Mouse (Mus musculus): ENCODE results near the gene Inka1. TPM values are rescaled to one million over a fixed set of nuclear protein-coding genes. Genes with fewer than 3 reads are reported as not detected.

Inka1 gene
- polyA plus RNA-seq, 1 experiment from 2014 or later = 24.6 TPM

DNA sequence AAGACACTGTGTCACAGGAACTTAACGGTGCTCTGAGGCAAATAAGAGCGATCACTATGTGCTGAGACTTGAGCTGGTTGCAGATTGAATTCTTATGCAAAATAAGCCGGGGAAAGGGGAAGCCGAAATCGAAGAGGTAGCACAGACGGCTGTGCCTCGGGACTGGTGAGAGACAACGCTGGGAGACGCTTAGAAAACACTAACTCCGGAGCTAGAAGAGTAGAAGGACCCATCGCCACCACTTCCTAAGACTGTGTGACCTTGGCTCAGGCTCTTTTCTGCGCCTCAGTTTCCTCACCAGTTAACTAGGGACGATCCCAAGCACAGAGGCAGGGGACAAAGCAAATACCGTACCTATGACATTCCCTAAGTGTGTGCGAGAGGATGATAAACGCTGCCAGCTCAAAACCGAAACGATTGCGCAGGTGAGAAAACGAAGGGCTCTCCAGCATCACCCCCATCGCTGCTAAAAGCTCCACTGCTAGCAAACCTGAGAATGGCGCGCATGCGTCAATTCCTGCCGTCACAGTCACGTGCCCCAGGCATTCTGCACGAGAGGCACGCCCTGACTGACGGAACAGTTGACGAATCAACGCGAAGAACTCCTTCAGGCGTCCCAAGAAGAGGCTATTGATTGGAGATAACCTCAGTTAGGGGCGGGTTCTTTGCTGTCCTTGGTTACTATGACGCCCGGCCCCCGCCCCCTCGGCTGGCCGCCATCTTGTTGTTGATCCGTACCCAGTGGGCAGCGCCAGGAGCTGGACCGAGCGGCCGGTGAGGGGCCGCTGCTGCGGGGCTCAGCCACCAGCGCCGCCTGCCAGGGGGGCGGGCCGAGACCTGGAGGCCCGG, 16.5 kb upstream of the Inka1 start, which contains the start of gene Ip6k1:
Gene Ip6k1, plus strand, starts transcription at position 580 of the 849 bp plus-strand sequence.
- Histone ChIP-seq H3K36me3 (no peaks in the 10 kb centered on the region), H3K4me2 (replicated peaks) (peak within 1 kb of the TSS; percentile 86), H3K9ac (replicated peaks) (peak within 1 kb of the TSS; percentile 94), H3K9me3 (no peaks in the 10 kb centered on the region), H3K27me3 (no peaks in the 10 kb centered on the region; the same call in 1 of the 2 replicates), H3K4me1 (peaks cover 28% of the 10 kb centered on the region), H3K4me3 (peak within 1 kb of the TSS; percentile 96), H3K27ac (replicated peaks) (peak within 1 kb of the TSS; percentile 92)
- WGBS = under 1% methylated on average over 51 of the region's 51 CpGs
- peak; percentile 99 for ATAC-seq (ENCODE audit: low FRiP score, low read depth)

DNA sequence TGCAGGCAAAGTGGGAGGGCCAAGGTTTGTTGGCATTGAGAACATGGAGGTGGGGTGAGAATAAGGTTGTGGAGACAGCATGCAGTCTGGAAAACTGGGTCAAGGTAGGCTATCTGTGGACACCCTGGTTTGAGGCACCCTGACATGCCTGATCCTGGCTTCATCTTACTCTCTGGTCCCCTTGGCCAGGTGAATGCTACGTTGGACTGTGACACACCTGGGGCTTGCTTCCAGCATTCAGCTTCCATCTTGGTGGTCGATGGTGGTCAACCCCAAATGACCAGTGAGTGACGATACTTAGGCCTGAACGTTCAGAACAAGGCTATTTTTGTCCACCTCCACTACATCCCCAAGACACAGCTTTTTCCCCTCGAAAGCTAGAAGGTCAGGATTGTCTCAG, 10.4 kb upstream of the Inka1 start, which contains the start of gene Gm20662:
Gene Gm20662, plus strand, starts transcription at position 301 of the 400 bp plus-strand sequence.
- H3K4me3 ChIP-seq = no peak within 1 kb of the TSS
- no peaks in the 10 kb centered on the region for H3K9me3 ChIP-seq
- no peak within 1 kb of the TSS for H3K9ac ChIP-seq (replicated peaks)
- no peak within 1 kb of the TSS for H3K4me2 ChIP-seq (replicated peaks)
- no peaks in the 10 kb centered on the region for H3K4me1 ChIP-seq
- no peak within 1 kb of the TSS for H3K27ac ChIP-seq (replicated peaks)
- ATAC-seq (ENCODE audit: low FRiP score, low read depth) = no peak
- 87% methylated on average over 5 of the region's 5 CpGs for WGBS
- H3K36me3 ChIP-seq = no peaks in the 10 kb centered on the region
- no peaks in the 10 kb centered on the region; the same call in 1 of the 2 replicates for H3K27me3 ChIP-seq

DNA sequence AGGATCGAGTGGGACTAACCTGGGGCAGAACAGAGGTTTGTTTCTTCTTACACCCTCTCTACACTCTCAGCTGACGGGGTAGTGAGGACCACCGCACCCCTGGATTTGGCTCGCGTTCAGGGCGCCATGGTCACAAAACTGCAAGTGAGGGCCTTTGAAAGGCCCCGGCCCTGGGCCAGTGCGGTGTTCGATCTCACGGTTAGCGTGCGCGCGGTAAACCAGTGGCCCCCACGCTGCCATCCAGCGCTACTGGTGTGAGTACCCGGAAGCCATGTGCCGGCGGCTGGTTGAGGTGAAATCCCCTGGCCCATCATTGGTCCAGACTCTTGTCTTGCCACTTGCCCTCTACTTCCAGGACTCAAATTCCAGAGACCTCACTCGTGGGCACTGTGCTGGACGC, 9.8 kb upstream of the Inka1 start:
- Histone ChIP-seq H3K27me3 (no peaks in the 10 kb centered on the region; the same call in 1 of the 2 replicates), H3K4me2 (replicated peaks) (no peak overlapping the region), H3K9me3 (no peaks in the 10 kb centered on the region), H3K9ac (replicated peaks) (no peak overlapping the region), H3K36me3 (no peaks in the 10 kb centered on the region), H3K27ac (replicated peaks) (no peak overlapping the region), H3K4me1 (no peaks in the 10 kb centered on the region), H3K4me3 (no peak overlapping the region)
- 95% methylated on average over 21 of the region's 21 CpGs for WGBS
- no peak for ATAC-seq (ENCODE audit: low FRiP score, low read depth)

DNA sequence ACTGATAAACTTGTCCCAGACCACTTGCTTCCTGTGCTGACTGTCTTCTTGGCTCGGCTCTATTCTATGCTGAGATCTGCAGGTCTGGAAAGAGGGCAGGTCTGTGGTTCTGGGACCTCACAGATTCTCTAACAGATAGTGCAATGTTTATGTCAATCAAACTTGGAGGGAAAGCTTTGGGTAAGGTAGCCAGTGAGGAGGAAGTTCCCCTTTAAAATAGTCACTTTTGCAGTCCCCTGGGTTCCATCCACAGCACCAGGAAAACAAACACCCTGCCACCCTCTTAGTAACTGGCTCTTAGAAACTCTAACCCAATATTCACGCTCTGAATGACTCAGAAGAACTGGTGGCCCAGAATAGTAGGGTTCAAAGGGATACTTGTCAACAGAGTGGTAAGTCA, 8.8 kb upstream of the Inka1 start:
- H3K27ac ChIP-seq (replicated peaks) = no peak overlapping the region
- H3K36me3 ChIP-seq = no peaks in the 10 kb centered on the region
- H3K4me2 ChIP-seq (replicated peaks) = no peak overlapping the region
- WGBS = 81% methylated on average over 2 of the region's 2 CpGs
- no peak overlapping the region for H3K4me3 ChIP-seq
- no peak for ATAC-seq (ENCODE audit: low FRiP score, low read depth)
- H3K9me3 ChIP-seq = no peaks in the 10 kb centered on the region
- no peaks in the 10 kb centered on the region for H3K4me1 ChIP-seq
- H3K27me3 ChIP-seq = no peaks in the 10 kb centered on the region; the same call in 1 of the 2 replicates
- H3K9ac ChIP-seq (replicated peaks) = no peak overlapping the region

DNA sequence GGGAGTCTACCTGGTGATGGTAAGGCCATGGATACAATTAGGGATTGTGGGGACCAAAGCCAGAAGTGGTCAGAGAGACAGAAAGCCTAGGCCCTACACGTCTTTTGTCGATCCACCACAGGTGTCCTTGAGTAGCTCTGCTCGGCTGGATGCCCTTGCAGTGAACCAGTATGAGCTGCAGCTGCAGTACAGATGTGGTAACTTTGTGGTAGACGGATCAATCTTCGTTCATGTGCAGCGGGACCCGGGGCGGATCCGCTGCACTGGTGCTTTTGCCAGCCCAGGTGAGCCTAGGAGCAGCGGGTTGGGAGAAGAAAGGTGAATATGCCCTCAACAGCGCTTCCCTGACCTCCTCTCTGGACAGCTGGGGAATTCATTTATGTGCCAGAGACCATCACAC, 7.3 kb upstream of the Inka1 start:
- Histone ChIP-seq H3K4me2 (replicated peaks) (no peak overlapping the region), H3K9me3 (no peaks in the 10 kb centered on the region), H3K27ac (replicated peaks) (no peak overlapping the region), H3K4me1 (no peaks in the 10 kb centered on the region), H3K27me3 (no peaks in the 10 kb centered on the region; the same call in 1 of the 2 replicates), H3K4me3 (no peak overlapping the region), H3K36me3 (no peaks in the 10 kb centered on the region), H3K9ac (replicated peaks) (no peak overlapping the region)
- WGBS = 80% methylated on average over 11 of the region's 11 CpGs
- no peak for ATAC-seq (ENCODE audit: low FRiP score, low read depth)

DNA sequence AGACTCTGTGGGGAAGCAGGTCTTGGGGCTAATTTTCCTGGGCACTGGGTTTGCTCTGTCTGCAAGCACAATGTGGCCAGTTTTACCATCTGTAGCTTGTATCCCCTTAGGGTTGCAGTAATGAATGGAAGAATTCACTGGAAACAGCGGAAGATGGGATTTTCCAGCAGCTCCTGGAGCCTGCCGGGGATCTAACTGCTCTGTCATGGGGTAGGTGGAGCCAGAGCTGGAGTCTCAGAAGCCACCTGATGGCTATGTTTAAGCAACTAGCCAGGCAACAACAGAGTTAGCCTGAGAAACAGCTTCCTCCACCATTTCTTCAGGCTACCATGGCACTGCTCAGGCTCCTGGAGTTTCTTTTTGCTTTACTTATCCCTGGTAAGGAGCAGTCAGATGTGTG, 6.5 kb upstream of the Inka1 start, which contains the start of gene Cdhr4:
Gene Cdhr4, plus strand, starts transcription at position 301 of the 400 bp plus-strand sequence.
- H3K36me3 ChIP-seq = no peaks in the 10 kb centered on the region
- WGBS = 66% methylated on average over 2 of the region's 2 CpGs
- H3K27me3 ChIP-seq = no peaks in the 10 kb centered on the region; the same call in 1 of the 2 replicates
- H3K4me1 ChIP-seq = no peaks in the 10 kb centered on the region
- no peak within 1 kb of the TSS for H3K4me2 ChIP-seq (replicated peaks)
- no peak within 1 kb of the TSS for H3K27ac ChIP-seq (replicated peaks)
- no peak within 1 kb of the TSS for H3K4me3 ChIP-seq
- no peak within 1 kb of the TSS for H3K9ac ChIP-seq (replicated peaks)
- no peaks in the 10 kb centered on the region for H3K9me3 ChIP-seq
- ATAC-seq (ENCODE audit: low FRiP score, low read depth) = no peak

DNA sequence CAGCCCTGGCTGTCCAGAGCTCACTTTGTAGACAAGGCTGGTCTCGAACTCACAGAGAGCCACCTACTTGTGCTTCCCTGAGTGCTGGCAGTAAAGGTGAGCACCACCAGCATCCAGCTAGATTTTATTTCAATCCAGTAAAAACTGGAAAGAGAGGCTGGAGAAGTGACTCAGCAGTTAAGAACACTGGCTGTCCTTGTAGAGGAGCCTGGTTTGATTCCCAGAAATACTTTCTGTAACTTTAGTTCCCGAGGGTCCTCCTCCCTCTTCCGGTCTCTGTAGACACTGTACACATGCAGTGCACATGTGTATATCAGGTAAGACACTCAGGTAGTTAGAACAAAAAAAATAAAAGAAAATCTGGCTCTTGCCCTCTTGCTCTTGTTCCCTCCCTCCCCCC, 2.3 kb upstream of the Inka1 start:
- no peak overlapping the region for H3K4me2 ChIP-seq (replicated peaks)
- peaks cover 24% of the 10 kb centered on the region for H3K4me1 ChIP-seq
- H3K27me3 ChIP-seq = peaks cover 30% of the 10 kb centered on the region
- no peaks in the 10 kb centered on the region for H3K9me3 ChIP-seq
- no peak for ATAC-seq (ENCODE audit: low FRiP score, low read depth)
- WGBS = 86% methylated on average over 3 of the region's 3 CpGs
- H3K36me3 ChIP-seq = no peaks in the 10 kb centered on the region
- H3K4me3 ChIP-seq = no peak overlapping the region
- no peak overlapping the region for H3K27ac ChIP-seq (replicated peaks)
- H3K9ac ChIP-seq (replicated peaks) = no peak overlapping the region

DNA sequence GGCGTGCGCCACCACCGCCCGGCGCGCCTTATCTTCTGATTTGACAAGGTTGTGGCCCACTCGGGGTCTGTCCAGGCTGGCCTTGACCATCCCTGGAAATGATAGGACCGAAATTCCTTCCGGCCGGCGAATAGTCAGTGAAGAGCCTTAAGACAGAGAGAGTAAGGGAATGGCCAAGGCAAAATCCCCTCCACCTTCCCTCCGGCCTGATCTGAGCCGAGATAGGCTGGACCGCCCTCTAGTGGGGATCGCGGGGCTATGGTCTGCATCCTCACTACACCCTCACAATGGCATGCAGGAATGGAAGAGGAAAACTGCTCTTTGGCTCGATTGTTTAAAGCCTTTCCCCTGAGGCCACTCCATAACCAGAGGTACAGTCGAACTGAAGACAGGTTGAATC, 697 bp upstream of the Inka1 start:
- Histone ChIP-seq H3K9ac (replicated peaks) (no peak overlapping the region), H3K9me3 (no peaks in the 10 kb centered on the region), H3K27ac (replicated peaks) (no peak overlapping the region), H3K4me3 (peak overlapping the region; percentile 68), H3K27me3 (peaks cover 34% of the 10 kb centered on the region), H3K4me2 (replicated peaks) (peak overlapping the region; percentile 90), H3K4me1 (peaks cover 37% of the 10 kb centered on the region), H3K36me3 (no peaks in the 10 kb centered on the region)
- 6% methylated on average over 18 of the region's 18 CpGs for whole genome bisulfite sequencing
- peak; percentile 66 for ATAC-seq (ENCODE audit: low FRiP score, low read depth)

DNA sequence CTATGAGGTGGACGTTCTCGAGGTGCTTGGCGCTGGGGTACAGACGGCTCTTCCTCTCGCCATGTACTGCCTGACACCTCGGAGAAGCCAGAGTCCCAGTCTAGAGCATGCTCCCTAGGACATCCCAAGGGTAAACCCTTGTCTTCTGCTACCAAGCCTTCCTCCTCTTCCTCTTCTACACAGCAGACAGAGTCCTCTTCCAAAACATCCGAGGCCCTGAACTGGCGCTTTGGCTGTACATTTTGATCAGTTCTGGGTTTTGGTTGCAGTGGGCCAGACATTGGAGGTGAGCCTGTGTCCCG, 974 bp downstream of the Inka1 start:
- Histone ChIP-seq H3K4me2 (replicated peaks) (peak overlapping the region; percentile 90), H3K4me3 (peak overlapping the region; percentile 68), H3K27me3 (peaks cover 34% of the 10 kb centered on the region), H3K9ac (replicated peaks) (peak overlapping the region; percentile 21; the same call in 1 of the 2 replicates), H3K9me3 (no peaks in the 10 kb centered on the region), H3K36me3 (no peaks in the 10 kb centered on the region), H3K4me1 (peaks cover 37% of the 10 kb centered on the region), H3K27ac (replicated peaks) (no peak overlapping the region)
- ATAC-seq (ENCODE audit: low FRiP score, low read depth) = no peak
- 65% methylated on average over 9 of the region's 9 CpGs for WGBS

DNA sequence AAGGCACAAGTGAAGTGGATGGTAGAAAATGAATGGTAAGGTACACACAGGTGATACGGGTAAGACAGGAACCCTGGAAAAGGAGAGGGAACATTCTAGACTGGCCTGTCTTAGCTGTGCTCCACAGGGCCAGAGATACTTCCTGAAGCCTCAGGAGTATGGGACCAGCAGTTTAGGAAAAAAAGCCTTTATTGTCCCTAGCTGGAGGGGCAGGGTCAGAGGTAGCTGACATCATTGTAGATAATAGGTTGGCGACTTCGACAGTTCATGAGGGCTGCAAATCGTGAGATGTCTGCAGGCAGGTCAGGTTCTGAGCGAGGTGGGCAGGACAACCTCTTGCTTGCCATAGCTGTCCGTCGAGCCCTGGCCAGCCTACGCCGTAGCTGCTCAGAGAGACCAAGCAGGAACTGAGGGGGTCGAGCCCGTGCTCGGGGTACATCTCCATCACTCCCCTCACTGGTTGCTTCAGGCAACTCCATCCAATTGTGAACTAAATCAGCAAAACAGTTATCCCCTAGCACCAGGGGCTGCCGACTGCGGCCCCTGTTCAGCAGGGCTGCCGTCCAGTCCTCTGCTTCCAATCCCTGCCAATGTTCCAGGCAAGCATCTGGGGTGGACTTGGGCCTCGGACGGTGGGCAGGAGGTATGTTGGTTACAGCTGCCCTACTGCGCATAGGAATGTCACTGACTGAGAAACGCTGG, 1.5 kb downstream of the Inka1 start:
- peak overlapping the region; percentile 21; the same call in 1 of the 2 replicates for H3K9ac ChIP-seq (replicated peaks)

DNA sequence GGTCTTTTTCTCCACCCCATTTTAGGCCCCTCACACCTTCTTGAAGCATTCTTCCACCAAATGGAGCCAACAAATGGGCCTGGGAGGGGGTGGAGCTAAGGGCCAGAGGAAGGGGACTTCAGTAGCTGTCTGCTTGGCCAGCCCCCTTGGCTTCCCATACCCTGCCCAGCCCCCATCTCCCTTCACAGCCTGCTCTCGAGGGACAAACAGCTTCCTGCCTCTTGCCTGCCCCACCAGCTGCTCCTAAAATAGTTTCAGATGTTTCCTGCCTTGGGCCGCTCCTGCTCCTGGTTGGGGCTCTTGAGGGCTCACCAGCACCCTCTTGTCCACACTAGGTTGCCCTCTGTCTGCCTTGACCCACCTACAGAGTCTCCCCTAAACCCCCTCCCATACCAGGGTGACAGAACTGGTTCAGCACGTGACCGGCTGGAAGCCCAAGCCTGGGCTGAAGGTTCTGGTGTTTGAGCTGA, 2.2 kb downstream of the Inka1 start:
- Histone ChIP-seq H3K4me1 (peaks cover 37% of the 10 kb centered on the region), H3K27ac (replicated peaks) (peak overlapping the region; percentile 65; the same call in 1 of the 2 replicates), H3K27me3 (peaks cover 34% of the 10 kb centered on the region), H3K4me3 (0 out of 2 replicates have a peak overlapping the region, but pooled peaks have one; percentile 9), H3K4me2 (replicated peaks) (peak overlapping the region; percentile 5; the same call in 1 of the 2 replicates), H3K9me3 (no peaks in the 10 kb centered on the region), H3K9ac (replicated peaks) (no peak overlapping the region), H3K36me3 (no peaks in the 10 kb centered on the region)
- ATAC-seq (ENCODE audit: low FRiP score, low read depth) = no peak
- WGBS = 49% methylated on average over 4 of the region's 4 CpGs

More for the DNA sequence above, 1.5 kb downstream of the Inka1 start:
- Histone ChIP-seq H3K4me3 (peak overlapping the region; percentile 68; the same call in 1 of the 2 replicates), H3K27me3 (peaks cover 34% of the 10 kb centered on the region), H3K4me1 (peaks cover 37% of the 10 kb centered on the region), H3K36me3 (no peaks in the 10 kb centered on the region), H3K9me3 (no peaks in the 10 kb centered on the region), H3K4me2 (replicated peaks) (peak overlapping the region; percentile 90), H3K27ac (replicated peaks) (peak overlapping the region; percentile 2; the same call in 1 of the 2 replicates)
- no peak for ATAC-seq (ENCODE audit: low FRiP score, low read depth)
- 79% methylated on average over 19 of the region's 19 CpGs for WGBS
